Mouse (Mus musculus) splenic B cell, adult 2 months (primary cell): ENCODE data around the gene Grk5.
"Not testable (repeated sequence)": the region's sequence is repeated elsewhere in the genome, so short reads cannot be mapped to it uniquely, and the experiment has no call there.

Source experiments
- DNase-seq: peaks from one replicate; pipeline ENCODE4 v3.0.0-alpha.2; 2011; ENCODE audit warnings: low read depth, low spot score
- H3K27me3 ChIP-seq: 2 replicates; pipeline ENCODE4 v1.6.1; 2012; ENCODE audit warnings: mild to moderate bottlenecking, low read length, moderate library complexity, mixed read lengths; ENCODE audit not compliant: control insufficient read depth, poor library complexity, insufficient read depth, severe bottlenecking
- H3K36me3 ChIP-seq: 2 replicates; pipeline ENCODE4 v1.6.1; 2012; ENCODE audit warnings: mild to moderate bottlenecking, low read length, moderate library complexity, mixed read lengths; ENCODE audit not compliant: control insufficient read depth, poor library complexity, insufficient read depth, severe bottlenecking

Gene Grk5

DNA sequence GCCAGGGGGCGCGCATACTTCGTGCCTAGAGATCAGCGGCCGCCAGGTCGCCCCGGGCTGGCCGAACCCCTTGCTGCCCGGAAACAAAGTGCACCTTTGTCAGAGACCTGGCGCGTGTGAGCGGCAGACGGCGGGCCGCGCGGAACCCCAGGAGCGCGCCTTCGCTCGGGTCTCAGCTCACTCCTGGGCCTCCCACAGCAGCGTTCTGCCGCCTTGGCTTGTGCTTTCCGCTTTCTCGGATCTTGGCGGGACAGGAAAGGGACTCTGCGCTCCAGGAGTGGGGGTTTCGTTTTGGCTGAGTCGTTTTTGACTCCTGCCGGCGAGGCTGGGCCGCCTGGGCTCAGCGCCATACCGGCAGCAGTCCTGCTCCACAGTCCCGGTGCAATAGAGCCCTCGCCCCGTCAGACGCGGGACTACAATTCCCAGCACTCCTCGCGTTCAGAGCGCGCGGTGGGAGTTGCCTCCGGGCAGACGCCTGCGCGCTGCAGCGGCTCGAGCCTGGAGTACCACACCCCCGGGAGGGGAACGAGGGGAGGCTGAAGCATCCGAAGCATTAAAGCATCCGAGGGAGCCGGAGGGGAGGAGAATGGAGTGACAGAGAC, at the start of gene Grk5:
Grk5 (plus strand) TSS at position 36 of the 602 bp plus-strand sequence.
- peak; percentile 93 for DNase-seq
- no peaks in the 10 kb centered on the region for H3K27me3 ChIP-seq
- H3K36me3 ChIP-seq = no peaks in the 10 kb centered on the region

- Histone ChIP-seq H3K27me3 (no peaks in the 10 kb centered on the region), H3K36me3 (peaks cover 2% of the 10 kb centered on the region; the same call in 1 of the 2 replicates)
- no peak for DNase-seq
Observed at GRCm38 (mm10) chr19:60843324-60843723, 46.2 kb upstream of the Grk5 start.

DNA sequence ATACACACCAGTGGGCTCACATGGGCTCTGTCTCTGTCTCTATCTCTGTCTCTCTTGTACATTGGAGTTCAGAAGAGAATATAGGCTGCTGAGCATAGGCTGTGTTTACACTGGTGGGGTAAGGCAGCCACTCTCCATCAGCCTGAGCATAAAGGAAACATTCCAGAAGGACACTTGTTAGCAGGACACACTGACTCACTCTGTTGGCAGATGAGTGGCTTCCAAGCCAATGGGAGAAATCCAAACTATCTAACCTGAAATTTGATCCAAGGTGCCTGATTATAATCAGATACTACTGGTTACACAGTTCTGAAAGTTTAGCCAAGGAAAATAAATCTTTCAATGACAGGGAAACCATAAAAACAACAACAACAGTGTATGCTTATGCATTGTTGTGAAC, 43.8 kb upstream of the Grk5 start:
- DNase-seq = no peak
- peaks cover 2% of the 10 kb centered on the region; the same call in 1 of the 2 replicates for H3K36me3 ChIP-seq

GRCm38 (mm10) chr19:60860868-60861700, 28.5 kb upstream of the Grk5 start, which contains the start of gene Sfxn4:
Gene Sfxn4 (minus strand): TSS chr19:60861479.
- no peaks in the 10 kb centered on the region for H3K27me3 ChIP-seq
- DNase-seq = peak; percentile 89
- H3K36me3 ChIP-seq = peaks cover 5% of the 10 kb centered on the region; the same call in 1 of the 2 replicates

More for the DNA sequence above, 43.8 kb upstream of the Grk5 start:
- H3K27me3 ChIP-seq = no peaks in the 10 kb centered on the region

DNA sequence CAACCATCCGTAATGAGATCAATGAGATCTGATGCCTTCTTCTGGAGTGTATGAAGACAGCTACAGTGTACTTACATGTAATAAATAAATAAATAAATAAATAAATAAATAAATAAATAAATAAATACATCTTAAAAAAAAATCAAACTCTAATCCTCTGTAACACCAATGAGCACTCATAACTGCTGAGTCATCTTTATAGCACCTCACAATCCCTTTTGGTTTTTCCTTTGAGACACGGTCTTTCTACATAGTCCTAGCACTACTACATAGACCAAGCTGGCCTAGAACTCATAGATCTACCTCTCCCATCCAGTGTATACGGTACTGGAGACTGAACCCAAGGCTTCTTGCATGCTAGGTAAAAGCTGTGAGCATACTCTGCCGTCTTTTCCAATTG, 23.4 kb upstream of the Grk5 start:
- H3K27me3 ChIP-seq, DNase-seq: not testable (repeated sequence)
- peaks cover 11% of the 10 kb centered on the region for H3K36me3 ChIP-seq

GRCm38 (mm10) chr19:60870489-60870888, 19.1 kb upstream of the Grk5 start:
- peak; percentile 44 for DNase-seq
- Histone ChIP-seq H3K27me3 (no peaks in the 10 kb centered on the region), H3K36me3 (peaks cover 6% of the 10 kb centered on the region; the same call in 1 of the 2 replicates)

- no peak for DNase-seq
- H3K27me3 ChIP-seq = no peaks in the 10 kb centered on the region
- H3K36me3 ChIP-seq = peaks cover 6% of the 10 kb centered on the region; the same call in 1 of the 2 replicates
Observed at GRCm38 (mm10) chr19:60871366-60871765, 18.2 kb upstream of the Grk5 start.

GRCm38 (mm10) chr19:60872272-60872671, 17.3 kb upstream of the Grk5 start:
- no peak for DNase-seq
- H3K27me3 ChIP-seq = no peaks in the 10 kb centered on the region
- peaks cover 6% of the 10 kb centered on the region; the same call in 1 of the 2 replicates for H3K36me3 ChIP-seq

GRCm38 (mm10) chr19:60873501-60873900, 16.0 kb upstream of the Grk5 start:
- DNase-seq = no peak
- H3K36me3 ChIP-seq = no peaks in the 10 kb centered on the region
- H3K27me3 ChIP-seq = no peaks in the 10 kb centered on the region

DNA sequence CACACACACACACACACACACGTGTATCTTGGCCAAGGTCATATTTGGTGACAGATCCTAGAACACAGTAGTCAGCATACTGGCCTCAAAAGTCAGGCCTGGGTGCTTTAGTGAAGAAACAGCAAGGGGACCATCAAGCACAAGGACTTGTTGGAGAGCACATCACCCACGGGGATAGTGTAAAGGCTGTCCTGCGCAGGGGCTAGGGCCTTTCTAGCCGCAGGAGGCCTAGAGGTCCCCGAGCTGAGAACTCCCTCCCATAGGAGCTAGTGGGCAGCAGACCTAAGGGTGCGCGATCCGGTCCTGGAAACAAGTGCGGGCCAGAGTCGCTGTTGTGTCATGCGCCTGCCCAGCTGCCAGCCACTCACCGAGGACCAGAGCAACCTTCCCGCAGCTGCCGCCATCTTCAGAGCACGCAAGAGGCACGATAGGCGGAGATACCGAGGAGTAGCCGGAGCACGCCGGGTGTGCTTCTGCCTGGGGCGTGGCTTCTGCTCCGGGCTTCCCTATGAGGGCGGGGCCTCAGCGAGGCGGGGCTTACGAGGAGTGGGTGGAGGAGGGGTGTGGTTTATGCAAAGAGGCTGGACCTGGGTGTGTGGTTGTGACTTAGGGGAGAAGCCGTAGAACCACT, 15.4 kb upstream of the Grk5 start, which contains the start of gene Prdx3:
Prdx3 (minus strand) TSS at position 493 of the 631 bp plus-strand sequence.
- no peaks in the 10 kb centered on the region for H3K27me3 ChIP-seq
- DNase-seq = peak; percentile 97

GRCm38 (mm10) chr19:60883129-60883528, 6.4 kb upstream of the Grk5 start:
- no peak for DNase-seq
- Histone ChIP-seq H3K27me3 (no peaks in the 10 kb centered on the region), H3K36me3 (no peaks in the 10 kb centered on the region)

More for the DNA sequence above, 15.4 kb upstream of the Grk5 start, which contains the start of gene Prdx3:
- no peaks in the 10 kb centered on the region for H3K36me3 ChIP-seq

- no peaks in the 10 kb centered on the region for H3K36me3 ChIP-seq
- DNase-seq = no peak
- H3K27me3 ChIP-seq = no peaks in the 10 kb centered on the region
Observed at GRCm38 (mm10) chr19:60887637-60888036, 1.9 kb upstream of the Grk5 start.

GRCm38 (mm10) chr19:60889101-60889713, 342 bp upstream of the Grk5 start:
- H3K27me3 ChIP-seq = no peaks in the 10 kb centered on the region
- DNase-seq = no peak

GRCm38 (mm10) chr19:60890391-60891122, 1.0 kb downstream of the Grk5 start:
- no peak for DNase-seq
- H3K27me3 ChIP-seq = no peaks in the 10 kb centered on the region
- no peaks in the 10 kb centered on the region for H3K36me3 ChIP-seq

More at GRCm38 (mm10) chr19:60889101-60889713, 342 bp upstream of the Grk5 start:
- H3K36me3 ChIP-seq = no peaks in the 10 kb centered on the region
